9 mouse cellular contexts compared by ENCODE assay signal in genomic region chr3:109026991-109027470, GRCm38 (mm10). TPM values are rescaled to one million over a fixed set of nuclear protein-coding genes. Genes with fewer than 3 reads are reported as not detected.
DNase-seq lines count a peak whose midpoint lies in the region; ATAC-seq lines count a peak whose summit lies in the region.
"Had no signal": no experiment of that assay in that cellular context is flagged by ENCODE, and none has a peak within 500 bp of the region (broad histone marks: within the 10 kb centered on the region; RNA-seq: fewer than 3 reads in every experiment).

No protein-coding gene starts in this region.

- H3K9me3 ChIP-seq in heart, embryonic 15.5 days (replicated peaks), result no peaks in the 10 kb centered on the region
- no peaks in the 10 kb centered on the region for H3K9me3 ChIP-seq in limb, embryonic 13.5 days
- no peaks in the 10 kb centered on the region for H3K9me3 ChIP-seq in midbrain, embryonic 13.5 days

- under 1% methylated on average over 51 of the region's 51 CpGs for WGBS in heart, embryonic 15.5 days
- under 1% methylated on average over 49 of the region's 51 CpGs for WGBS in limb, embryonic 13.5 days
- under 1% methylated on average over 51 of the region's 51 CpGs for WGBS in midbrain, embryonic 13.5 days

- no peaks in the 10 kb centered on the region for H3K27me3 ChIP-seq in heart, embryonic 15.5 days
- H3K27me3 ChIP-seq in limb, embryonic 13.5 days, result no peaks in the 10 kb centered on the region
- no peaks in the 10 kb centered on the region for H3K27me3 ChIP-seq in midbrain, embryonic 13.5 days

- H3K4me3 ChIP-seq in heart, embryonic 15.5 days, result peak overlapping the region; percentile 71
- H3K4me3 ChIP-seq in limb, embryonic 13.5 days, result peak overlapping the region; percentile 74
- H3K4me3 ChIP-seq in midbrain, embryonic 13.5 days (replicated peaks), result peak overlapping the region; percentile 72

- H3K27ac ChIP-seq in heart, embryonic 15.5 days, result peak overlapping the region; percentile 82
- H3K27ac ChIP-seq in limb, embryonic 13.5 days, result peak overlapping the region; percentile 85
- H3K27ac ChIP-seq in midbrain, embryonic 13.5 days, result peak overlapping the region; percentile 83

- peak overlapping the region; percentile 89 for H3K4me2 ChIP-seq in heart, embryonic 15.5 days
- peak overlapping the region; percentile 84 for H3K4me2 ChIP-seq in limb, embryonic 13.5 days (replicated peaks)
- H3K4me2 ChIP-seq in midbrain, embryonic 13.5 days (replicated peaks), result peak overlapping the region; percentile 77

- no peaks in the 10 kb centered on the region for H3K36me3 ChIP-seq in heart, embryonic 15.5 days
- H3K36me3 ChIP-seq in limb, embryonic 13.5 days, result peaks cover 3% of the 10 kb centered on the region; the same call in 1 of the 2 replicates
- H3K36me3 ChIP-seq in midbrain, embryonic 13.5 days, result no peaks in the 10 kb centered on the region

- DNase-seq in ovary, postnatal 14 days (ENCODE audit: low spot score), result peak; percentile 28
- DNase-seq in ovary, postnatal 36 days (ENCODE audit: low spot score), result no peak
- DNase-seq in adrenal gland, postnatal 36 days, result peak; percentile 54 to 65
- DNase-seq in testis, postnatal 14 days (ENCODE audit: low spot score), result peak; percentile 43

- H3K9ac ChIP-seq in heart, embryonic 15.5 days, result peak overlapping the region; percentile 76
- H3K9ac ChIP-seq in limb, embryonic 13.5 days, result peak overlapping the region; percentile 90
- peak overlapping the region; percentile 92 for H3K9ac ChIP-seq in midbrain, embryonic 13.5 days (replicated peaks)

- H3K4me1 ChIP-seq in heart, embryonic 15.5 days (replicated peaks), result peaks cover 16% of the 10 kb centered on the region
- H3K4me1 ChIP-seq in limb, embryonic 13.5 days, result peaks cover 50% of the 10 kb centered on the region
- peaks cover 54% of the 10 kb centered on the region for H3K4me1 ChIP-seq in midbrain, embryonic 13.5 days (replicated peaks)

- 0 out of 2 replicates have a peak, but pooled peaks have one; percentile 16 for ATAC-seq in erythroblast, adult 5-6 weeks (replicated peaks; ENCODE audit: low FRiP score, poor library complexity, severe bottlenecking)
- peak; percentile 82 for ATAC-seq in heart, embryonic 15.5 days (replicated peaks; ENCODE audit: insufficient number of reproducible peaks, insufficient read depth, low FRiP score, low read depth)
- ATAC-seq in limb, embryonic 13.5 days (ENCODE audit: low FRiP score, low read depth), result peak; percentile 78
- peak; percentile 87 for ATAC-seq in midbrain, embryonic 13.5 days

RNA-seq across cellular contexts. Expression of gene Fam102b, which starts 0.4 kb away (rescaled TPM):
- total RNA-seq in adrenal gland, postnatal 36 days (2021), result 1 to 10 TPM; 9.3 to 9.7 TPM
- 6.3 and 10.2 TPM in 2 replicates for total RNA-seq in erythroblast, adult 5-6 weeks (2015; ENCODE audit: low replicate concordance)
- 6.3 and 6.5 TPM in 2 replicates for total RNA-seq in erythroblast, adult 5-6 weeks (2017; ENCODE audit: low replicate concordance)
- 6.2 and 7.6 TPM in 2 replicates for polyA plus RNA-seq in heart, embryonic 15.5 days (2015; fragmentation: Nextera tagmentation; extraction: Ambion mirVana)
- polyA plus RNA-seq in limb, embryonic 13.5 days (2015; fragmentation: Nextera tagmentation; extraction: Ambion mirVana), result 7.5 and 7.8 TPM in 2 replicates
- polyA plus RNA-seq in midbrain, embryonic 13.5 days (2015; fragmentation: Nextera tagmentation; extraction: Ambion mirVana), result 8.5 and 9.6 TPM in 2 replicates

RNA-seq across cellular contexts. Expression of gene Slc25a54, which starts 53.2 kb away (rescaled TPM):
- total RNA-seq in adrenal gland, postnatal 36 days (2021), result not detected
- total RNA-seq in erythroblast, adult 5-6 weeks (2015; ENCODE audit: low replicate concordance), result not detected in 2 replicates
- total RNA-seq in erythroblast, adult 5-6 weeks (2017; ENCODE audit: low replicate concordance), result not detected in 2 replicates
- not detected in 2 replicates for polyA plus RNA-seq in heart, embryonic 15.5 days (2015; fragmentation: Nextera tagmentation; extraction: Ambion mirVana)
- not detected in 2 replicates for polyA plus RNA-seq in limb, embryonic 13.5 days (2015; fragmentation: Nextera tagmentation; extraction: Ambion mirVana)
- polyA plus RNA-seq in midbrain, embryonic 13.5 days (2015; fragmentation: Nextera tagmentation; extraction: Ambion mirVana), result not detected in 2 replicates
- total RNA-seq: layer of hippocampus, postnatal 10 days had no signal

Comparison
In these comparisons a context has a peak if more than half of its experiments do, and no peak if none do; other contexts are left out.
1. ATAC-seq: peak in every context shown above with its lines; median percentile 87 in midbrain, embryonic 13.5 days; 82 in heart, embryonic 15.5 days; 78 in limb, embryonic 13.5 days; 16 in erythroblast, adult 5-6 weeks.